Mouse (Mus musculus) gonadal fat pad, adult 2 months (tissue): ENCODE data around the gene Ttc26. TPM values are rescaled to one million over a fixed set of nuclear protein-coding genes. Genes with fewer than 3 reads are reported as not detected.
"Not testable (repeated sequence)": the region's sequence is repeated elsewhere in the genome, so short reads cannot be mapped to it uniquely, and the experiment has no call there.

Source experiments
- DNase-seq: peaks from one replicate; pipeline ENCODE4 v3.0.0-alpha.2; 2012; ENCODE audit warnings: low read depth
- polyA plus RNA-seq: library from polyadenylated mRNA; depleted of rRNA; stranded (reverse); fragments of >200 nt; gene quantifications from 2 replicates; pipeline ENCODE4 v1.2.3, GENCODE M21; 2012; rRNA removed

The Ttc26 gene
- polyA plus RNA-seq, 1 experiment, result 1.3 TPM

GRCm38 (mm10) chr6:38456425-38456824, 75.2 kb downstream of the Ttc26 start:
- not testable (repeated sequence) for DNase-seq

- DNase-seq, result no peak
These were observed 76.8 kb downstream of the Ttc26 start for GRCm38 (mm10) chr6:38458075-38458474.

- no peak for DNase-seq
These were observed 88.3 kb downstream of the Ttc26 start for GRCm38 (mm10) chr6:38469591-38469990.

Other genes starting within 250 kb of the Ttc26 start
- 16.1 and 24.2 TPM in 2 replicates for gene D630045J12Rik, start 127.5 kb upstream of the Ttc26 start, polyA plus RNA-seq
- 2.3 and 3.6 TPM in 2 replicates for gene Zc3hav1l, start 82.2 kb upstream of the Ttc26 start, polyA plus RNA-seq
- 23.3 and 26.6 TPM in 2 replicates for gene Zc3hav1, start 26.9 kb upstream of the Ttc26 start, polyA plus RNA-seq
- 9.3 TPM in 2 replicates for gene Ubn2, start 52.5 kb downstream of the Ttc26 start, polyA plus RNA-seq
- gene Fmc1, start 152.0 kb downstream of the Ttc26 start, polyA plus RNA-seq, result 153 and 181 TPM in 2 replicates
- 21.9 and 33.5 TPM in 2 replicates for gene Luc7l2, start 169.9 kb downstream of the Ttc26 start, polyA plus RNA-seq